Mouse (Mus musculus) kidney, adult 2 months (tissue): ENCODE data around the gene Cdsn. TPM values are rescaled to one million over a fixed set of nuclear protein-coding genes. Genes with fewer than 3 reads are reported as not detected.

Experiments
- DNase-seq: peaks from one replicate; pipeline ENCODE4 v3.0.0; 2021
- H3K27ac ChIP-seq: fragments of 200-500 bp; 2 replicates; pipeline ENCODE4 v1.5.1; 2012; ENCODE audit warnings: low read depth, low read length, control low read depth, inconsistent platforms; ENCODE audit not compliant: insufficient read depth
- H3K27me3 ChIP-seq: fragments of 200-500 bp; replicated peaks from 2 replicates; pipeline ENCODE4 v1.6.1; 2012; ENCODE audit warnings: mild to moderate bottlenecking, moderate library complexity, low read length, inconsistent platforms; ENCODE audit not compliant: control insufficient read depth, insufficient read depth
- H3K36me3 ChIP-seq: fragments of 200-500 bp; 2 replicates; pipeline ENCODE4 v1.6.1; 2012; ENCODE audit warnings: mild to moderate bottlenecking, moderate library complexity, low read length, inconsistent platforms; ENCODE audit not compliant: control insufficient read depth, insufficient read depth
- H3K4me1 ChIP-seq: fragments of 200-500 bp; 2 replicates; pipeline ENCODE4 v1.6.1; 2011; ENCODE audit warnings: low read length; ENCODE audit not compliant: control insufficient read depth, insufficient read depth
- H3K4me3 ChIP-seq: fragments of 200-500 bp; 2 replicates; pipeline ENCODE4 v1.5.1; 2011; ENCODE audit warnings: mild to moderate bottlenecking, low read depth, low read length, control low read depth; ENCODE audit not compliant: insufficient read depth
- CTCF ChIP-seq: fragments of 200-500 bp; conservative IDR thresholded peaks from 2 replicates; pipeline ENCODE4 v1.5.1; 2011; ENCODE audit warnings: low read depth, mild to moderate bottlenecking, control low read depth, low read length, moderate library complexity, mixed read lengths; ENCODE audit not compliant: insufficient read depth, insufficient read length
- POLR2A ChIP-seq: fragments of 200-500 bp; IDR thresholded peaks from one replicate; pipeline ENCODE4 v1.6.1; 2011; ENCODE audit warnings: low read depth, low read length, control low read depth
- whole genome bisulfite sequencing: fragments of 180-500 bp; shearing (Covaris S2); methylation state at CpG from one replicate; pipeline ENCODE4 v1.1.7; 2018; 5-methylcytosine and 5-hydroxymethylcytosine counted together
- polyA plus RNA-seq: library from polyadenylated mRNA; depleted of rRNA; stranded (reverse); fragments of >200 nt; gene quantifications from 2 replicates; pipeline ENCODE4 v1.2.3, GENCODE M21; 2012

Cdsn gene
- polyA plus RNA-seq, 1 experiment, result 0.67 TPM

- no peaks in the 10 kb centered on the region for H3K36me3 ChIP-seq
- H3K4me1 ChIP-seq, result peaks cover 5% of the 10 kb centered on the region; the same call in 1 of the 2 replicates
- H3K27ac ChIP-seq, result no peak overlapping the region
- 17% methylated on average over 5 of the region's 5 CpGs for WGBS
- no peak overlapping the region for H3K4me3 ChIP-seq
- TF ChIP-seq POLR2A, result no peak
- peak; percentile 94 for TF ChIP-seq CTCF
- DNase-seq, result peak; percentile 93
- no peaks in the 10 kb centered on the region for H3K27me3 ChIP-seq
These were observed 4.9 kb downstream of the Cdsn start for GRCm38 (mm10) chr17:35556812-35557211.

GRCm38 (mm10) chr17:35557351-35557750, 5.4 kb downstream of the Cdsn start:
- H3K27me3 ChIP-seq, result no peaks in the 10 kb centered on the region
- no peak for TF ChIP-seq CTCF
- no peak for TF ChIP-seq POLR2A
- 55% methylated on average over 9 of the region's 9 CpGs for WGBS
- H3K27ac ChIP-seq, result no peak overlapping the region
- no peak for DNase-seq
- no peaks in the 10 kb centered on the region for H3K36me3 ChIP-seq
- no peak overlapping the region for H3K4me3 ChIP-seq
- H3K4me1 ChIP-seq, result peaks cover 5% of the 10 kb centered on the region; the same call in 1 of the 2 replicates

GRCm38 (mm10) chr17:35558216-35558615, 6.3 kb downstream of the Cdsn start:
- no peak for DNase-seq

GRCm38 (mm10) chr17:35567150-35567549, 15.2 kb downstream of the Cdsn start, which contains the start of gene 2300002M23Rik:
Gene 2300002M23Rik, plus strand, starts transcription at chr17:35567450.
- Histone ChIP-seq H3K4me3 (no peak within 1 kb of the TSS), H3K27me3 (no peaks in the 10 kb centered on the region; the same call in 1 of the 2 replicates), H3K36me3 (no peaks in the 10 kb centered on the region), H3K4me1 (no peaks in the 10 kb centered on the region), H3K27ac (no peak within 1 kb of the TSS)
- no peak for TF ChIP-seq CTCF
- TF ChIP-seq POLR2A, result no peak
- 61% methylated on average over 3 of the region's 3 CpGs for WGBS
- DNase-seq, result no peak

More at GRCm38 (mm10) chr17:35558216-35558615, 6.3 kb downstream of the Cdsn start:
- TF ChIP-seq POLR2A (no peak), CTCF (no peak)
- Histone ChIP-seq H3K27me3 (no peaks in the 10 kb centered on the region), H3K27ac (no peak overlapping the region), H3K4me1 (peaks cover 5% of the 10 kb centered on the region; the same call in 1 of the 2 replicates), H3K36me3 (no peaks in the 10 kb centered on the region), H3K4me3 (no peak overlapping the region)
- WGBS, result 73% methylated on average over 8 of the region's 8 CpGs

GRCm38 (mm10) chr17:35567767-35568166, 15.8 kb downstream of the Cdsn start:
- H3K4me3 ChIP-seq, result no peak overlapping the region
- no peak overlapping the region for H3K27ac ChIP-seq
- H3K4me1 ChIP-seq, result no peaks in the 10 kb centered on the region
- H3K27me3 ChIP-seq, result no peaks in the 10 kb centered on the region; the same call in 1 of the 2 replicates
- DNase-seq, result no peak
- 32% methylated on average over 9 of the region's 9 CpGs for WGBS
- TF ChIP-seq CTCF (no peak), POLR2A (no peak)
- no peaks in the 10 kb centered on the region for H3K36me3 ChIP-seq

GRCm38 (mm10) chr17:35569091-35569944, 17.4 kb downstream of the Cdsn start:
- Histone ChIP-seq H3K36me3 (no peaks in the 10 kb centered on the region), H3K4me1 (no peaks in the 10 kb centered on the region), H3K27ac (no peak overlapping the region), H3K4me3 (no peak overlapping the region), H3K27me3 (no peaks in the 10 kb centered on the region; the same call in 1 of the 2 replicates)
- DNase-seq, result no peak
- TF ChIP-seq CTCF (no peak), POLR2A (no peak)
- 11% methylated on average over 28 of the region's 28 CpGs for WGBS

GRCm38 (mm10) chr17:35570836-35571235, 18.9 kb downstream of the Cdsn start:
- DNase-seq, result no peak
- Histone ChIP-seq H3K4me3 (no peak overlapping the region), H3K27me3 (no peaks in the 10 kb centered on the region; the same call in 1 of the 2 replicates), H3K36me3 (no peaks in the 10 kb centered on the region), H3K4me1 (no peaks in the 10 kb centered on the region), H3K27ac (no peak overlapping the region)
- 82% methylated on average over 14 of the region's 14 CpGs for WGBS
- TF ChIP-seq POLR2A (no peak), CTCF (no peak)
